Mouse (Mus musculus) hematopoietic stem cell, adult 5-6 weeks (primary cell): Measurements from ENCODE around the gene Cand1. TPM values are rescaled to one million over a fixed set of nuclear protein-coding genes. Genes with fewer than 3 reads are reported as not detected.

Experiments used
- ATAC-seq, 2 experiments: fragments of 125-278 bp in 1 of 2; replicated peaks in 1 of 2; 2 replicates each; pipeline ENCODE4 v1.8.0; 2016 to 2017; ENCODE audit warnings: inconsistent platforms in 2 of 2, mild to moderate bottlenecking in 2 of 2, moderate number of reproducible peaks in 2 of 2, low read depth in 1 of 2, moderate TSS enrichment in 1 of 2; ENCODE audit not compliant: low FRiP score in 2 of 2, poor library complexity in 2 of 2, severe bottlenecking in 2 of 2, insufficient read depth in 1 of 2, low TSS enrichment in 1 of 2
- total RNA-seq: library from RNA; stranded (forward); fragments of 172-1452, 232-1000 nt; gene quantifications from 2 replicates; pipeline ENCODE4 v1.2.3, GENCODE M21; 2017

Gene Cand1
- total RNA-seq, 1 experiment from 2014 or later = 56.7 TPM

DNA sequence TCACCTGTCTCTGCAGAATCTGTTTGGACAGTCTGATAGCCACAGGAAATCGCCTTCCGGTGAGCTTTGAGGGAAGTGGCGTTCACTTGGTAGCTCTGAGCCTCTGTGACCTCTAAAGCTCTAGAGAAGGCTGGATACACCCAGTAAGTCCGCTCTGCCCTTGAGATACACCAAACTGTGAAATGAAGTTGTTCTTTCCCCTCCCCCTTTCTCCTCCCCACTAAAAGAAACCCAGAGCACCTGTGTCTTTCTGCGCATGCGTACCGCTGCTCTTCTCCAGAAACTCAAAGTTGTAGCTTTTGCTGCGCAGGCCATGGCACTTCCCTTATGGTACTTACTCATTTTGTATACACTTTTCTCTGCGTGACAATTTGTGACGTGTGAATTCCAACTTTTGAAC is 74.8 kb downstream of the Cand1 start:
- no peak for ATAC-seq

DNA sequence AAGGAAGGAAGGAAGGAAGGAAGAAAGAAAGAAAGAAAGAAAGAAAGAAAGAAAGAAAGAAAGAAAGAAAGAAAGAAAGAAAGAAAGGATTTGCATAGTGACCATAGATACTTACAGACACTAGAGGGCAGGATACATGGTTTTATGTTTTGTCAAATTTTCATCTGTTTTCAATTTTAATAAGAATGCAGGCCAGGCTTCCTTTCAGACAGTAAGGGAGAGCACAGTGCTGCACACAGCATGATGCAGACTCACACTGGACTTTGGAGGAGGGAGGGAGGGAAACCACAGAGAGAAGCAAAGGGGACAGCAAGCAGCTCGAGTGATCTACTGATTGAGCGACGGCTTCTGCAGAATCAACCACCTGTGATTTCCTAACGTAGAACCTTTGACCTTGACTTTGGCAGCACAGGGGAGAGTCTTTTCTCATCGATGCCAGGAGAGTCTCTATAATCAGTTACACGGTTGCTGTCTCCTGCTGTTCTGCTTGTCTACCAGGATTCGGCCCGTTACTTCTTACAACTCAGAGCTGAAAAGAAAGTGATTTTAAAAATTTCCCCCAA is 78.0 kb downstream of the Cand1 start:
- no peak for ATAC-seq

DNA sequence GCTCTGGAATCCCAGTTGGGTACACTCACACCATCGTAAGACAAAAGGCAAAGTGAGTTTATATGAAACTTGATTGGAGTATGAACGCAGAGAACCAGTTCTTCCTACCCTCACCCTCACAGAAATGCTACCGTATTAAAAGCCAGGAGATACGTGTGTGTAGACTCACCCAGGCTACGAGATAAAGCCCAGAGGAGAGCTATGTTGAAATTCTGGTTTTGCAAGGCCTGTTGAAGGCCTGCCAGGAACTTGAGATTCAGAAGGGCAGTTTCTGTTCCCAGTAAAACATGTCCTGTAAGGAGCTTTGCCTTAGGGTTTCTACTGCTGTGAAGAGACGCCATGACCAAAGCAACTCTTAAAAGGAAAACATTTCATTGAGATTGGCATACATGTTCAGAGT is 79.7 kb downstream of the Cand1 start:
- no peak for ATAC-seq

DNA sequence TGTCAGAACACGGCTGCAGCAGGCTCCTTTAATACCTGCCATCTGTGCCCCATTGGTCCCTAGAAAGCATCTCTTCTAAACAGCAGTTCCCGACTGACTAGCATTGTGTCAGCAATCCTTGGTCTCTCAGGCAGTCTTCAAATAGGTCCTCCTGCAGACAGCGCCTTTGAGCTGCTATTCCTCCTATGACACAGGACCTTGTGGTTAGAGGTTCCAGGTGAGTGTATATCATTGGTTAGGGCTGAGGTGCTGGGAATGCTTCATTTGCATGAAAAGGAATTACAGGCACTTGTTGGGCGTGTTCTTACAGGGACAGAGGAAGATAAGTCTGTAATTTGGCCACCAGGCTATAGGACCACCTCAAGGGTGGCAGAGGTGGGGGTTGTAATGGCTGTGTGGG is 90.6 kb downstream of the Cand1 start:
- no peak for ATAC-seq

Other genes with a start within 250 kb of the Cand1 start
- gene Grip1, start 213.8 kb upstream of the Cand1 start, total RNA-seq = not detected in 2 replicates